Mouse (Mus musculus) T-cell, adult 2 months (primary cell): ENCODE results near the gene Ap5m1.

Experiments
- DNase-seq: peaks from one replicate; pipeline ENCODE4 v3.0.0; 2022; ENCODE audit warnings: low spot score

Ap5m1 gene

DNA sequence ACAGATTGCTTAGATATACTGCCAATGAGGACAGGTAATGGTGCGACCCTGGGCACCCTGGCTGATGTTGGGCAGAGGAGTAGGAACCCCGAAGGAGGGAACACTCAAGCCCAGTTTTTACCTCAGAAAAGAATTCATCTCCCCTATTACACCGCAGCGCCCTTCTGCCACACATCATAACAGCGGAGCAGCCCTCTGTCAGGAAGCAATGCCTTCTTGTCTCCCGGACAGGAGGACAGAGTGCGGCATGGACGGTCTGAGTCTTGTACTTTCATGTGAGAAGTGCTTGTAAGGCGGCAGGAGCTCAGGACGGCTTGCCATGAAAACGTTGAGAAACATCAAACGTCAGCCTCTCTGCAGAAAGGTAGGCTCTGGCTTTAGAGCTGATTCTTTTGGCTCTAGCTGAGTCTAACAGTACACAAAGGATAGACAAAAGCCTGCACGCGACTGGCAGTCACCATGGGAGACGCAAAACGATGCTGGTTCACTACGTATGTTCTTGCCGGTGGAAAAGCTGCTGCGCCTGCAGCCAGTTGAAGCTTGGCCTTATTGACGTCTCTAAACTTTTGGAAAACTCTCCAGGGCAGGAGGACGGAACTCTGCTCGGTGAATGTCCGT lies 61.4 kb downstream of the Ap5m1 start:
- no peak for DNase-seq

DNA sequence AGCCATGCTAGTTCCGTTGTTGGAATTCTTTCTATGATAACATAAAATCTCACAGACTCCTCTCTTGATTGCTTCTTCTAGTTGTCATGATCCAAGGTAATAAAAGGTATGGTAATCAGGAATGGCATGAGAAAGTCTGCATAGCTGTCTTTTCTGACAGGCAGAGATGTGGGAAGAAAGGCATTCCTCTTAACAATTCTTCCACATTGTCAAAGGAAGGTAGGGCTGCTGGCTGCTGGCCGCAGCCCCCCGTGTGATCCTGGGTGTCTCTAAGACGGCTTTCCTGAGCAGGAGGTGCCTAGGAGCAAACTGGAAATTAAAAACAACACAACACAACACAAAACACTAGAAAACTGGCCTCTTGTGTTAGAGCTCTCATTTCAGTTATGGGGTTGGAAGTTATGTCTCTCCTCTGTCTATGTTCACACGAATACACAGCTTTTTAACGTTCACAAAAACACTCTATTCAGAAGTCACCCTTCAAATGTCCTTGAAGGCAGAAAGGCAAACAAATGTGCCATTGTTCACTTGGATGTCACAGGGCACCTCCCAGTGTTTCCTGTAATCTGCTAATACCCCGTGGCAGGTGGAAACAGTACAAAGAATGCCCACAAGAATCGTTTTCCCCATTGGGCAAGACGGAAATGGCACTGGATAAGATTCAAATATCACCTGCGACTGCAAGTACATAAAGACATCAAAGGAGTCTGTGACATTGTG lies 62.8 kb downstream of the Ap5m1 start:
- DNase-seq, result no peak

DNA sequence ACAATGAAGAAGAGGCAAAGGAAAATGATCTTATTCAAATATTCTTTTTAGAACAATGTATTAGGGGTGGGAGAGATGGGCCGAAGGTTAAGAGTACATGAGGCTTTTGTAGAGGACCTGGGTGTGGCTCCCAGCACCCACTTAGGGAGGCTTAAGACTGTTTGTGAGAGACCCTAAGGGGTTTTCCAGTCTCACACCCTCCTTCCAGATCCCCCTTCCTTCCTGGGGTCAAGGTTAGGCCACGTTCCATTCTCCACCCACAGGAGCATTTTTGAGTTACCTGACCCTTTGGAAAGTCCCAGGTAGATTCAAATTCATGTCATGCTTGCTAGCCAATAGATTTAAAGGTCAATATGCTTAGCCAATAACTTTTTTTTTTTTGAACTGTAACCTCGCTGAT lies 66.5 kb downstream of the Ap5m1 start:
- no peak for DNase-seq

DNA sequence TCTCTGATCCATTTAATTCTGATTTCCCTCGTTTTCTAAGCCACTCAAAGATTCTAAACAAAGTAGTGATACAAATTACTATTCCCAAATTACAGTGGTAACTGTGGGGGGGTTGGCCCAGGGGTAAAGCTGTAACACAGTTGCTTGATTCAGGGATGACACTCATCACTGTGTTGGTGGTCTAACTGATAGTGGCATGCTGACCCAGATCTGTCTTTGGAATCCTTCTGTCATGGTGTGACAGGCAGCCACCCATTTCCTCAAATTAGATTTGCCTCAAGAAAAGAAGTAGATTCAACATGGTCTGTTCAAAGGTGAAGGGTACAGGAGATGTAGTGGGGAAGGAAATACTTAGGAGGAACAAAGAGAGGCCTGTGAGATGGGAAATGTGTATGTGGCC lies 72.3 kb downstream of the Ap5m1 start:
- DNase-seq, result no peak

DNA sequence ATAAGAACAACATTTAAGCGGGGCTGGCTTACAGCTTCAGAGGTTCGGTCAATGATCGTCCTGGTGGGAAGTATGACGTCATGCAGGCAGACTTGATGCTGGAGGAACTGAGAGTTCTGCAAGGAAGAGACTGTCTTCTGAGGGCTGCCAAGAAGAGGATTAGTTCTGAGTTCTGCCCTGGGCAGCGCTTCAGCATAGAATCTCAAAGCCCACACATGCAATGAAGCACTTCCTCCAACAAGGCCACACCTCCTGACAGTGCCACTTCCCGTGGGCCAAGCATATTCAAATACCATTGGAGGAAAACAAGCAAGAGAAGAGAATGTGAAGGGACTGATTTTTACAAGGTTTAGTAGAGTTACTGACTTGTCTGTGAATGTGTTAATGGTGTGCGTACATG lies 74.9 kb downstream of the Ap5m1 start:
- no peak for DNase-seq
